Mouse (Mus musculus) fat pad, adult 2 months (tissue): ENCODE results near the gene Ptger1.

Experiments
- DNase-seq: peaks from one replicate; pipeline ENCODE4 v3.0.0-alpha.2; 2011; ENCODE audit warnings: low read depth, low spot score; ENCODE audit errors: extremely low read depth

The Ptger1 gene

GRCm38 (mm10) chr8:83654725-83655124, 11.8 kb upstream of the Ptger1 start:
- no peak for DNase-seq

GRCm38 (mm10) chr8:83656043-83656442, 10.4 kb upstream of the Ptger1 start:
- DNase-seq = no peak

DNA sequence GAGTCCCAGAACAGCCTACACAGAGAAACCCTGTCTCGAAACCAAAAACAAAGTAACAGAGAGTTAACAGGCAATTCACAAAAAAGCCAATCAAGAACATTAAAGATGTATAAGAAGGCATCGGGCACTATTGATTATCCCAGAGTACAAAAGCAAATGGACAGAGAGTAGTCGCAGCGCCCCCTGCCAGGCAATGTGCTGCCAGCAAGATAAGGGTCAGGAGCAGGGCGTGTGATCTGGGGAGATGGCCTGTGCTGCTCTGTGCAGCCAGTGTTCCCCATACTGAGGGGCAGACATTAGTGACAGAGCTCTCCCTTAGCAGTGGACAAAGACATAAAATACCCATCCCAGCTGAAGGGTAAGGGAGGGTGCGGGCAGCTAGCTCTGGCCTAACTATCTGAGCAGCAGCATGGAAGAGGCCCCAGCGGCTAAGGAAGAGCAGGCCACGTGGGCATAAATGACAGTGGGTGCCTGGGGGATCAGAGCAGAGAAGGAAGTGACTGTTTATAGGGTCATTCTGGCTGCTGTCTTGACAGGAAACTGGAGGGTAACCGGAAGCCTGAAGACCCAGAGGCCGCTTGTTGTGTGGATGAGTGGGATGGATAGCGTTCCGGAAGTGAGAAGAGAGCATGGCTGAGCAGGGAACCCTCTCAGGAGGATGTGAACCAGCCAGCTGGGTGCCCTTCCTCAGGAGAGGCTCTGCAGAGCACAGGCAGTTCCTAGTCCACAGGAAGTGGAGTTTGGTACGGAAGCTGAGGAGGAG, 9.8 kb upstream of the Ptger1 start:
- DNase-seq = no peak

DNA sequence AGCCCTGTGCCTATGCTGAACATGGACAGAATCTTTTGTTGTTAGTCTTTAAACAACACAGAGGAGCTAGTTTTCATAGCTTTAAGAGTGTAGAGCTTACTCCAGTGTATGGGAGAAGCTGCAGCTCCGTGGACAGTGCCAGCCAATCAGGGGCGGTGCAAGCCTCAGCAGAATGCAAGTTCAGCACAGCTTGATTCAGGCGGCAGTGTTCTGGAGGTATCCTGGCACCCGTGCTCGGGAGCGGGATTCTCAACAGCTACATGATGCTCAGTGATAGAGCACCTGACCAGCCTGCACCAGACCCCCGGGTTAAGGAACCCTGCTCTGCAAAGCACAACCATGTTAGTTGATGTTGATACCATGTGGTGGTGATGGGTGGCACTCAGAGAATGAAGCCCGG, 5.9 kb upstream of the Ptger1 start:
- no peak for DNase-seq

GRCm38 (mm10) chr8:83660995-83661680, 5.3 kb upstream of the Ptger1 start:
- DNase-seq = no peak

DNA sequence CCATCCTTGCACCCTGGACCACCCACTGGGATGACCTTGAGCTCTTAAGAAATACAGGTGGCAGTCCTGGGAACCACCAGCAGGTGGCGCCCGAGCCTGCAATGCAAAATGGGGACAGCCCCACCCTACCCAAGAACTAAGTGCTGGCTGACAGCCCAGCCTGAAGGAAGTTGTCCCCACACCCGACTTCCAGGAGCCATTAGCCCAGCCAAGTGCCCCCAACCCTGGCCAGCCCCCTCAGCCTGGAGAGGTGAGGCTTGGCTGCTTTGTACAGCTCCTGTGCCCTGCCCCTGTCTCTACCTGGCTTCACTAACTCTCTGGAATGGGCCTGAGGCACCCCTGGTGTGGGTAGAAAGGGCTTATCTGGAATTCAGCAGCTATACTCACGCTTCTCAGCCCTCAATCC, 4.1 kb upstream of the Ptger1 start:
- no peak for DNase-seq

DNA sequence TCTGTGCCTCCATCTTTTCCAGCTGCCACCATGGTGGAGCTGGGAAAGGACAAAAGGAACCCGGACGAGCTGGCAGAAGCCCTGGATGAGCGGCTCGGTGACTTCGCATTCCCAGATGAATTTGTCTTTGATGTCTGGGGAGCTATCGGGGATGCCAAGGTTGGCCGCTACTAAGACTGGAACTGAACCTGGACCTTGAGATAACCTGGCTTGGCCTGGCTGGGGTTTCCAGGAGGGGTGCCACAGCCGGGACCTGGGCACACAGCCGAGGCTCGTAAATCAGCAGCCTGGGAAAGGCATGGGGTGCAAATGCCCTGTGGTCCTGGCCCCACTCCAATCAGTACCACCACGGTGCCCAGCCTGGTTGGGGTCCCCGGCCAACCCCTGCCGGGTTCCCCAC, 2.4 kb upstream of the Ptger1 start:
- DNase-seq = no peak

DNA sequence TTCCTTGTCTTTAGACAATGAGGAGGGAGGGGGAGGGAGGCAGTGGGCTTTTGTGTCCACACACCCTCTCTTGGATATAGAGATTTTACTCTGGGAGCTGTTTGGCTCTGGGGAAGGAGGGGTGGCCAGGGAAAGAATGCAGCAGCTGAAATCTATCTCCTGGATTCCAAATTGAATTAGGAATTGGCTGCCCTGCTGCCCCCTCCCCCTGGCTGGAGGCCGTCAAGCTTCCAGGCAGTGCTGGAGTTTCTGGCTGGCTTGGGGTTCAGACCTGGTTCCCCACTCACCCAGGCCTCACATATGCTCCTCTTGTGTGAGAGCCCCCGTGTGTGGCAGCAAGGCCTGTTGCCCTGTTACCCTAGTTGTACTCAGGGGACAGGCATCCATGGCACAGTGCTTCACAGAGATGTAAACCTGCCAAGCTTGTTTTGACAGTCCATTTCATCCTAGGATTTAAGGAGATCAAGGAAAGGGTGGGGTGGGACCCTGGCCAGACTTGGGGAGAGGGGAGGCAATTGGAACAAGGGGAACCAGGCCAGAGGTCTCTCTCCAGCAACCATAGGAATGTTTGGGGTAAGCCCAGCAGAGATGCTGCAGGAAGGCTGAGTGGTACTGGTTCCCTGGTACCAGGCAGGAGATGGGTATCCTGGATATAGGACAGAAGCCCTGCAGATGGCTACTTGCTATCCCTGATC, 1.4 kb upstream of the Ptger1 start:
- no peak for DNase-seq

DNA sequence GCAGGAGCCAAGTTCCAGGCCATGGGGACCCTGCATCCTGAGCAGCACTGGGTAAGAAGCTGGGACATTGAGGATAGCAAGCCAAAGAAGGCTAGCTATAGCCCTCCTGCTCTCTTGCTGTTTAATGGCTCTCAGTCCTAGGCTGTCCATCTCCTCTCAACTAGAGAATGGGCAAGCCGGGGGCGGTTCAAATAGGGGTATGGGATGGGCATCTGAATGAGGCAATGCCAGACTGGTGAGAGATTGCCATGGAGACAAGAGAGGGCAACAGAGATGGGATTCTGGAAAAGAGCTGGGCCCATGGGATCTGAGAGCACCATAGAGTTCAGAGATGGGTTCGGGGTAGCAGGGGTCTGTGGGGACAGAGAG, 372 bp downstream of the Ptger1 start:
- no peak for DNase-seq

- no peak for DNase-seq
Observed at GRCm38 (mm10) chr8:83667526-83667925, 1.0 kb downstream of the Ptger1 start.

DNA sequence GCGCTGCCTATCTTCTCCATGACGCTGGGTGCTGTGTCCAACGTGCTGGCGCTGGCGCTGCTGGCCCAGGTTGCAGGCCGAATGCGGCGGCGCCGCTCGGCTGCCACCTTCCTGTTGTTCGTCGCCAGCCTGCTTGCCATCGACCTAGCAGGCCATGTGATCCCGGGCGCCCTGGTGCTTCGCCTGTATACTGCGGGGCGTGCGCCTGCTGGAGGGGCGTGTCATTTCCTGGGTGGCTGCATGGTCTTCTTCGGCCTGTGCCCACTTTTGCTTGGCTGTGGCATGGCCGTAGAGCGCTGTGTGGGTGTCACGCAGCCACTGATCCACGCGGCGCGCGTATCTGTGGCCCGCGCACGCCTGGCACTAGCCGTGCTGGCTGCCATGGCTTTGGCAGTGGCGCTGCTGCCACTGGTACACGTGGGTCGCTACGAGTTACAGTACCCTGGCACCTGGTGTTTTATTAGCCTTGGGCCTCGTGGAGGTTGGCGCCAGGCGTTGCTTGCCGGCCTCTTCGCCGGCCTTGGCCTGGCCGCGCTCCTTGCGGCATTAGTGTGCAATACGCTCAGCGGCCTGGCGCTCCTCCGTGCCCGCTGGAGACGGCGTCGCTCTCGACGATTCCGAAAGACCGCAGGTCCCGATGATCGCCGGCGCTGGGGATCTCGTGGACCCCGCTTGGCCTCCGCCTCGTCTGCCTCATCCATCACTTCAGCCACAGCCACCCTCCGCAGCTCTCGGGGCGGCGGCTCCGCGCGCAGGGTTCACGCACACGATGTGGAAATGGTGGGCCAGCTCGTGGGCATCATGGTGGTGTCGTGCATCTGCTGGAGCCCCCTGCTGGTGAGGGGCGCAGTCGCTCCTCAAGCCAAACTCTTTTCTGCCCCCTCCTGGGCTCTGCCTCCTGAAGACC, 1.8 kb downstream of the Ptger1 start:
- no peak for DNase-seq

DNA sequence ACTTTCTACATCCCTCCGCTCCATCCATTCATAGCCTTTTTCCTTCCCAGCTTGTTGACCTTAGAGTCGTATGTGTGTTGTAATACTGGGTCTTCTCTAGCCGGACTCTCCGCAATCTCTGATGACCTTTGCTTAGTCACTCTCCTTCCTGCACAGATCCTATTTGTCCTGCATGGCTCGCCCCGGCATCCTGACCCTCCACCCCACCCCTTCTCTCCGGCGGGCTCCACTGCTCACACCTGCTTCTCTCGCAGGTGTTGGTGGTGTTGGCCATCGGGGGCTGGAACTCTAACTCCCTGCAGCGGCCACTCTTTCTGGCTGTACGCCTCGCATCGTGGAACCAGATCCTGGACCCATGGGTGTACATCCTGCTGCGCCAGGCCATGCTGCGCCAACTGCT, 2.5 kb downstream of the Ptger1 start:
- no peak for DNase-seq

DNA sequence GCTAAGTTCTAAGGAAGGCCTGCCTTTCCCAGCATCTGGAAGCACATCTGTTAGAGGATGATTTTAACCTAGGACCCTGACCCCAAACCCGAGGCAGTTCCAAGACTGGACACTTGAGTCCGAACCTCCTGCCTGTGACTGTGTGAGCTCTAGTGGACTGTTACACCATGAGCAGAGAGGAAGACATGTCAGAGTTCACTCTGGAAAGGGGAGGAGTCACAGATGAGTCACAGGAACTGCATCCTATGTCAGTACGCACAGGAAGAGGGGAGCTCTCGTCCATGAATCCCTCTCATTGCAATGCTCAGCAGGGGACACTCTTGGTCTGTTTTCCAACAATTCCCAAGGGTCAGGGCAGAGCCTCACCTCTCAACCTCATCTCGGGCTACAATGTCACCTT, 6.5 kb downstream of the Ptger1 start:
- no peak for DNase-seq

DNA sequence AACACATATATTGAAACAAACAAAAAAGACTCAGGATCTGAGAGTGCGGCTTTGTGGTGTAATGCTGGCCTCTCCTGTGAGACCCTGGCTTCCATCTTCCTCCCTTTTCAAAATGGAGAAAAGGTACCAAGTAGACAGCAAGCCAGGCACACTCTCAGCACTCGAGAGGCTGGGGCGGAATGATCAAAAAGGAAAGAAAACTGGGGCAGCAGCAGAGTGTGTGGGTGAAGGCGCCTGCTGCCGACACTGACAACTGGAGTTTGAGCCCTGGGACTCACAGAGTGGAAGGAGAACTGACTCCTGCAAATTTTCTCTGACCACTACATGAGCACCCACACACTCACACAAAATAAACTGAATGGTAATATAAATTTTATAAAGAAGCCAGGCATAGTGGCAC, 8.0 kb downstream of the Ptger1 start:
- DNase-seq = no peak

DNA sequence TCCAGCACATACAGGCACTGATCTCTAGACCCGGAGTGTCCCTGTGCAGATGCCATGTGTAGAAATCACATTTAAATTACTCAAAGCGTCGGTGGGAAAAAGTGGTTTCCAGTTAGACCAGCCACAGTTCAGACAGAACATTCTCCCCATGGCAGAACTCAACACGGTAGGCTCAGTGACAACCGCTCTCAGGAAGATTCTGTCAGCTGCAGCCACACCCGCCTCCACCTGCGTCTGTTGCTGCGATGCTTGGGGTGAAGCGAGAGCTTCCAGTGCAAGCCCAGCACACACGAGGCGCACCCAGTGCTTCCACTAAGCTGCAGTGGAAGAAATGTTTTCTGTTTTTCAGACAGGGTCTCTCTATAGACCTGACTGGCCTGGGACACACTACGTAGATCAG, 13.4 kb downstream of the Ptger1 start:
- no peak for DNase-seq

DNA sequence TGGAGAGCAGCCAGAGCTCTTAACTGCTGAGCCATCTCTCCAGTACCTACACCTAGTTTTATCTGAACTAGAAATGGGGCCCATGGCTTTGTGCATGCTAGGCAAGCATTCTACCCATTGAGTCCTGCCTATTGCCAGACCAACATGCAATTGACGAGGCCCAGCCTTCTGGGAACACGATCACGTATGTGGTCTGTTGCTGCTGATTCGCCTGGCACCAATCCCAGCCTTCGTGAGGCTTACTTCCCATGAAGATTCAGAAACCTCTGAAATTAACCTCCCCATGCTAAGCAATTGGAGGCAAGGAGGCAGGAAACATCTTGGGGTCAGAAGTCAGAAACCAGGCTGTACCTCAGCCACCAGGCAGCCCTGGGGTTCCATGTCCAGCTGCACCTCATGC, 14.1 kb downstream of the Ptger1 start:
- DNase-seq = no peak

DNA sequence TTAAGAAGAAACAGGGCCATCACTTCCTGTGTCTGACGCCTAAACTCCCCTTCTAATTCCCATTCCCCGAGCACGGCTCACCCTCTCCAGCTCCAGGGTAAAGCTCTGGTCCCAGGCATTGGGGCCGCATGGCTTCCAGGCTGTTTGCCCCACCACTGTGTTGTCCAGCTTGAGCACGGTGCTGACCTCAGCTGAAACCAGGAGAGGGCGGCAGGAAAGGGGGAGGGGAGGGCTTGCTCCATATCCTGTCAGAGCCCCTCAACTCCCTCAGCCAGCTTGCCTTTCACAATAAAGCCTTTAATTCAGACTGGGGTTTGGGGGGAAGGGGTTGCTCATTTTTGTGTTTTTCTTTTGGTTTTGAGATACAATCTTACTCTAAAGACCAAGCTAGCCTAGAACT, 14.6 kb downstream of the Ptger1 start:
- DNase-seq = no peak

DNA sequence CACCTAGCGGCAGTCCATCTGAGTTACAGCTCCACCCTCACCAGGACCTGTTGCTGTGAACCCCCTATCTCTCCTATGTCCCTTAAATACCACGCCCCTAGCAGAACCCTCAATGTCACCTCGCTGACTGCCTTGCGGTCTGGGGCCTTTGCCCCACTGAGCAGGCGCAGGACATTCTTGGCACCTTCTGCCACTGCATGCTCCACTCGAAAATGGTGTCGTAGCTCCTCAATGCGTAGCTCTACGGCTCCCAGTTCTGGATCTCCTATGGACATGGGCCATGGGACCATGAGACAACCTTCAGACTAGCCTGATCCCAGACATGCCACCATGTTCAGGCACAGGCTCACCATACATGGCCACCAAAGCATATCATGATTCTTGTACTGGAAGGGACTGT, 18.0 kb downstream of the Ptger1 start:
- no peak for DNase-seq

GRCm38 (mm10) chr8:83689264-83689663, 22.8 kb downstream of the Ptger1 start:
- no peak for DNase-seq

- no peak for DNase-seq
Observed at GRCm38 (mm10) chr8:83693609-83694236, 27.2 kb downstream of the Ptger1 start.
